Mouse (Mus musculus): ENCODE results near the gene Meis1. TPM values are rescaled to one million over a fixed set of nuclear protein-coding genes. Genes with fewer than 3 reads are reported as not detected.

The Meis1 gene
- polyA plus RNA-seq, 1 experiment from 2014 or later: 191 TPM

- peaks cover 6% of the 10 kb centered on the region; the same call in 1 of the 2 replicates for H3K4me1 ChIP-seq
- H3K4me2 ChIP-seq (replicated peaks): no peak overlapping the region
- H3K9me3 ChIP-seq: no peaks in the 10 kb centered on the region
- WGBS: 83% methylated on average over 1 of the region's 1 CpGs
- peaks cover 8% of the 10 kb centered on the region; the same call in 1 of the 2 replicates for H3K36me3 ChIP-seq
- no peak overlapping the region for H3K9ac ChIP-seq
- no peak overlapping the region for H3K4me3 ChIP-seq
- H3K27me3 ChIP-seq (replicated peaks): no peaks in the 10 kb centered on the region
- ATAC-seq (ENCODE audit: low FRiP score, low read depth): no peak
- no peak overlapping the region for H3K27ac ChIP-seq
Observed at GRCm38 (mm10) chr11:18905431-18905830, 113.4 kb downstream of the Meis1 start.

DNA sequence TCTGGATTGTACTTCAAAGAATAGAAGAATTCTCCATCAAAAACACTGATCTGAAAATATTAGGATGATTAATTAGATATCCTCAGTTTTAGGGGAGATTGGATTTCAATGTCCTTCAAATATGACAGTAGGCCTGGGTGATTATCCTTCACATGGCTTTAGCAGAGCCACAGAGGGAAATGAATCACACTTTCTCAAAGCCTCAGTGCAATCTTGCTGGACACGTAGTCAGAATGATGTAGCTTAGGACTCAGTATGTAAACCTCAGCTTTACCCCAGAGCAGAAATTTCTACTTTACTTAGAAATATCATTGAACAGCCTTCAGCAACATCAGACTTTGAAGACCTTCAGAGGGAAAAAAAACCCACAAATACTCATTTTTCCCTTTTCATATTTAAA is 113.9 kb downstream of the Meis1 start:
- 83% methylated on average over 1 of the region's 1 CpGs for WGBS
- Histone ChIP-seq H3K27ac (no peak overlapping the region), H3K9ac (no peak overlapping the region), H3K36me3 (peaks cover 8% of the 10 kb centered on the region; the same call in 1 of the 2 replicates), H3K27me3 (replicated peaks) (no peaks in the 10 kb centered on the region), H3K9me3 (no peaks in the 10 kb centered on the region), H3K4me2 (replicated peaks) (no peak overlapping the region), H3K4me1 (peaks cover 10% of the 10 kb centered on the region; the same call in 1 of the 2 replicates), H3K4me3 (no peak overlapping the region)
- ATAC-seq (ENCODE audit: low FRiP score, low read depth): no peak

- Histone ChIP-seq H3K4me3 (no peak overlapping the region), H3K36me3 (peaks cover 8% of the 10 kb centered on the region; the same call in 1 of the 2 replicates), H3K9ac (no peak overlapping the region), H3K4me1 (peaks cover 10% of the 10 kb centered on the region; the same call in 1 of the 2 replicates), H3K9me3 (no peaks in the 10 kb centered on the region), H3K27me3 (replicated peaks) (no peaks in the 10 kb centered on the region), H3K27ac (no peak overlapping the region), H3K4me2 (replicated peaks) (no peak overlapping the region)
- ATAC-seq (ENCODE audit: low FRiP score, low read depth): no peak
- 89% methylated on average over 5 of the region's 5 CpGs for WGBS
Observed at GRCm38 (mm10) chr11:18904285-18904684, 114.5 kb downstream of the Meis1 start.

DNA sequence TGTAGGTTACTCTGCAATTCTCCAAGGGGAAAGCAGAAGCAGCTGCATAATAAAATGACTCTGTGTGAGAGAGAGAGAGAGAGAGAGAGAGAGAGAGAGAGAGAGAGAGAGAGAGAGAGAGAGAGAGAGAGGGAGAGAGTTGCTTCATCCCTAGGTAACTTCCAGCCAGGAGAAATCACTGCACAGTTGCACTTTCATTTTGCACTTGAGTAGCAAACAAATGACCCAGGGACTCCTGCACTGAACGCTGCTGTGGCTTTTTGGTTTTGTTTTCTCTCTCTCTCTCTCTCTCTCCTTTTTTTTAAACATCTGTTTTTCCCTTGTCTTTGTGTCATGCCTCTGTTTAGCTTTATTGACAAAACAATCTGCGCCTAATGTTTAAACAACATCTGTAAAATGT is 118.3 kb downstream of the Meis1 start:
- Histone ChIP-seq H3K4me1 (peaks cover 10% of the 10 kb centered on the region; the same call in 1 of the 2 replicates), H3K36me3 (peaks cover 7% of the 10 kb centered on the region; the same call in 1 of the 2 replicates), H3K9me3 (no peaks in the 10 kb centered on the region), H3K9ac (no peak overlapping the region), H3K4me3 (no peak overlapping the region), H3K27me3 (replicated peaks) (no peaks in the 10 kb centered on the region), H3K4me2 (replicated peaks) (no peak overlapping the region), H3K27ac (no peak overlapping the region)
- WGBS: 62% methylated on average over 2 of the region's 2 CpGs
- no peak for ATAC-seq (ENCODE audit: low FRiP score, low read depth)

- no peak overlapping the region for H3K4me3 ChIP-seq
- H3K36me3 ChIP-seq: peaks cover 3% of the 10 kb centered on the region; the same call in 1 of the 2 replicates
- no peaks in the 10 kb centered on the region for H3K27me3 ChIP-seq (replicated peaks)
- H3K4me2 ChIP-seq (replicated peaks): no peak overlapping the region
- ATAC-seq (ENCODE audit: low FRiP score, low read depth): no peak
- WGBS: 71% methylated on average over 4 of the region's 4 CpGs
- H3K9ac ChIP-seq: no peak overlapping the region
- H3K9me3 ChIP-seq: no peaks in the 10 kb centered on the region
- H3K27ac ChIP-seq: no peak overlapping the region
- H3K4me1 ChIP-seq: peaks cover 10% of the 10 kb centered on the region; the same call in 1 of the 2 replicates
Observed at GRCm38 (mm10) chr11:18898862-18899261, 119.9 kb downstream of the Meis1 start.

GRCm38 (mm10) chr11:18897921-18898646 is 120.7 kb downstream of the Meis1 start:
- no peak overlapping the region for H3K27ac ChIP-seq
- 60% methylated on average over 7 of the region's 7 CpGs for WGBS

GRCm38 (mm10) chr11:18897250-18897649 is 121.5 kb downstream of the Meis1 start:
- Histone ChIP-seq H3K27me3 (replicated peaks) (no peaks in the 10 kb centered on the region), H3K4me2 (replicated peaks) (no peak overlapping the region), H3K9me3 (no peaks in the 10 kb centered on the region), H3K36me3 (no peaks in the 10 kb centered on the region), H3K27ac (no peak overlapping the region), H3K9ac (no peak overlapping the region), H3K4me3 (no peak overlapping the region), H3K4me1 (peaks cover 10% of the 10 kb centered on the region; the same call in 1 of the 2 replicates)
- WGBS: 76% methylated on average over 2 of the region's 2 CpGs
- no peak for ATAC-seq (ENCODE audit: low FRiP score, low read depth)

More at GRCm38 (mm10) chr11:18897921-18898646, 120.7 kb downstream of the Meis1 start:
- no peak overlapping the region for H3K4me2 ChIP-seq (replicated peaks)
- no peaks in the 10 kb centered on the region for H3K36me3 ChIP-seq
- no peak overlapping the region for H3K9ac ChIP-seq
- H3K4me1 ChIP-seq: peaks cover 10% of the 10 kb centered on the region; the same call in 1 of the 2 replicates
- ATAC-seq (ENCODE audit: low FRiP score, low read depth): no peak
- no peaks in the 10 kb centered on the region for H3K9me3 ChIP-seq
- H3K4me3 ChIP-seq: no peak overlapping the region
- no peaks in the 10 kb centered on the region for H3K27me3 ChIP-seq (replicated peaks)

- H3K9me3 ChIP-seq: no peaks in the 10 kb centered on the region
- 30% methylated on average over 2 of the region's 2 CpGs for WGBS
- no peak for ATAC-seq (ENCODE audit: low FRiP score, low read depth)
- H3K4me3 ChIP-seq: no peak overlapping the region
- peaks cover 11% of the 10 kb centered on the region for H3K4me1 ChIP-seq
- no peaks in the 10 kb centered on the region for H3K36me3 ChIP-seq
- no peak overlapping the region for H3K4me2 ChIP-seq (replicated peaks)
- no peak overlapping the region for H3K9ac ChIP-seq
- no peak overlapping the region for H3K27ac ChIP-seq
- H3K27me3 ChIP-seq (replicated peaks): no peaks in the 10 kb centered on the region
Observed at GRCm38 (mm10) chr11:18892470-18892869, 126.3 kb downstream of the Meis1 start.

GRCm38 (mm10) chr11:18889139-18889538 is 129.6 kb downstream of the Meis1 start:
- WGBS: 4% methylated on average over 5 of the region's 5 CpGs
- Histone ChIP-seq H3K4me2 (replicated peaks) (no peak overlapping the region), H3K36me3 (no peaks in the 10 kb centered on the region), H3K27me3 (replicated peaks) (no peaks in the 10 kb centered on the region), H3K9me3 (no peaks in the 10 kb centered on the region), H3K27ac (no peak overlapping the region), H3K4me1 (peaks cover 38% of the 10 kb centered on the region), H3K9ac (no peak overlapping the region), H3K4me3 (no peak overlapping the region)
- no peak for ATAC-seq (ENCODE audit: low FRiP score, low read depth)

- Histone ChIP-seq H3K27ac (no peak overlapping the region), H3K4me3 (no peak overlapping the region), H3K4me2 (replicated peaks) (no peak overlapping the region), H3K9me3 (no peaks in the 10 kb centered on the region), H3K36me3 (no peaks in the 10 kb centered on the region), H3K27me3 (replicated peaks) (no peaks in the 10 kb centered on the region), H3K9ac (no peak overlapping the region), H3K4me1 (peaks cover 43% of the 10 kb centered on the region)
- ATAC-seq (ENCODE audit: low FRiP score, low read depth): no peak
- WGBS: 41% methylated on average over 1 of the region's 1 CpGs
Observed at GRCm38 (mm10) chr11:18888651-18889050, 130.1 kb downstream of the Meis1 start.

DNA sequence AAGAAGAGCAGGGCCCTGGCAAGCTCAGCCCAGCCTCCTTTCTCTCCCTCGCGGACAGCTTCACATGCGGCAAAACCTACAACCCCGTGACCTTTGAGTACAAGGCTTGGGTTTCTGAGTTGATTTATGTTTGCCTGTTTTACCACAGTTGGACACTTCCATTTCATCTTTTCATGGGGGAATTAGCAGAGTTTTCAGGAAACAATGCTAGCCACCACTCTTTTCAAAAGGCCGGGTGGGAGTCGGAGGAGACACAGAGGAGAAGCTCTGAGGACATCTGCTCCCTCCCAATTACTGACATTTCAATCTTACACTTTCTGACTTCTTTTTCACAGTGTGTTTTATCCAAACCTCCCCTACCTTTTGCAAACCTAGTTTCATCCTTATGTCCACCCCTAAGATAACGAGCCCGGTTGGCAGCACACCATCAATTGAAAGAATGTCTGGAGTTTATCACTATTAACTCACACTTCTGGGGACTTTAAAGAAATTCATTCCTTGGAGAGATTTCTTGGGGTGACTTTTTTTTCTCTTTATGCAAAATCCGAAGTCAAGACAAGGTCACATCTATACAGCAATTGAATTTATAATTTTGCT is 133.0 kb downstream of the Meis1 start:
- 2% methylated on average over 9 of the region's 9 CpGs for WGBS
- peak overlapping the region; percentile 45 for H3K4me2 ChIP-seq (replicated peaks)
- no peaks in the 10 kb centered on the region for H3K36me3 ChIP-seq
- H3K27ac ChIP-seq: peak overlapping the region; percentile 57
- no peak overlapping the region for H3K4me3 ChIP-seq
- H3K9me3 ChIP-seq: no peaks in the 10 kb centered on the region
- no peaks in the 10 kb centered on the region for H3K27me3 ChIP-seq (replicated peaks)
- H3K9ac ChIP-seq: no peak overlapping the region
- H3K4me1 ChIP-seq: peaks cover 68% of the 10 kb centered on the region
- peak; percentile 45; the same call in 1 of the 2 replicates for ATAC-seq (ENCODE audit: low FRiP score, low read depth)

GRCm38 (mm10) chr11:18885036-18885728 is 133.6 kb downstream of the Meis1 start:
- 4% methylated on average over 6 of the region's 6 CpGs for WGBS
- H3K27me3 ChIP-seq (replicated peaks): no peaks in the 10 kb centered on the region
- H3K36me3 ChIP-seq: no peaks in the 10 kb centered on the region
- no peak overlapping the region for H3K9ac ChIP-seq
- H3K9me3 ChIP-seq: no peaks in the 10 kb centered on the region
- H3K4me3 ChIP-seq: no peak overlapping the region
- ATAC-seq (ENCODE audit: low FRiP score, low read depth): peak; percentile 5; the same call in 1 of the 2 replicates
- peak overlapping the region; percentile 57 for H3K27ac ChIP-seq
- peaks cover 73% of the 10 kb centered on the region for H3K4me1 ChIP-seq
- peak overlapping the region; percentile 45 for H3K4me2 ChIP-seq (replicated peaks)
